Mouse (Mus musculus): ENCODE data around the gene Plin4. TPM values are rescaled to one million over a fixed set of nuclear protein-coding genes. Genes with fewer than 3 reads are reported as not detected.

The Plin4 gene
- polyA plus RNA-seq, 1 experiment = 0.52 TPM

DNA sequence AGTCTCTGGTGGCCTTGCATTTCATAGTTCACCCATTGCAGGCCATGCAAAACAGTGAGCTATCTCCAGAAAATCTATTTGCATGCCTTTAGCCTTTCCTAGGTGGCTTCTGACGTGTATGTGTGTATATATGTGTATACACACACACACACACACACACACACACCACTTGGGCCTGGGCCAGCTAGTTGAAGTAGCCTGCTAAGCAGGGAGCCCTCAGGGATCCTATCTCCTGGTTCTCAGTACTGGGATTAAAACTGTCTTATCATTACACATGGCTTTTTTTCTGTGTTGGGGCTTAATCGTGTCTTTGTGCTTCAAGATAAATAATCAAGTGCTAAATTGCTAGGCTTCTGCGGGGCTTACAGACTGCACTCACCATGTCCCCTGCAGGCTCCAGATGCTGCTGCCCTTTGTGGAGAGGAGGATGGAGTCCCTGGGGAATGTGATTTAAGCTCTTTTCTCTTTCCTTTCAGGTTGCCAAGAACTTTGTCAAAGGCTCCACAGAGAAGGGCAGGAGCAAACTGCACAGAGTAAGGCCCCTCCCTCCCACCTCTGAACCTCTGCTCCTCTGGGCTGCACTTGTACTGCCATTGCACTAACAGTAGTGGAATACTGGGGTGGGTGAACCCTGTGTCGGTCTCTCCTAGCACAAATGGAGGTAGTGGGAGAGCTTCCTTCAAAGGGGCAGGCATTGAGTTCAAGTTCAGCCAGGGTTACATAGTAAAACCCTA, 53.5 kb downstream of the Plin4 start:
- TF ChIP-seq CTCF (IDR thresholded peaks at IDR 0.05; ENCODE audit: control insufficient read depth, insufficient read depth, low read length) (no peak), POLR2A (IDR thresholded peaks at IDR 0.05; ENCODE audit: borderline replicate concordance, control insufficient read depth, low read depth, low read length) (no peak)
- no peak overlapping the region for H3K27ac ChIP-seq (ENCODE audit: control insufficient read depth, insufficient read depth, low read depth, low read length, poor library complexity)
- 65% methylated on average over 4 of the region's 4 CpGs for WGBS

GRCm38 (mm10) chr17:56054938-56055337, 54.7 kb downstream of the Plin4 start:
- TF ChIP-seq CTCF (IDR thresholded peaks at IDR 0.05; ENCODE audit: control insufficient read depth, insufficient read depth, low read length) (no peak), POLR2A (IDR thresholded peaks at IDR 0.05; ENCODE audit: borderline replicate concordance, control insufficient read depth, low read depth, low read length) (no peak)
- no peak overlapping the region for H3K27ac ChIP-seq (ENCODE audit: control insufficient read depth, insufficient read depth, low read depth, low read length, poor library complexity)
- H3K4me3 ChIP-seq (replicated peaks; ENCODE audit: control insufficient read depth, low read depth, low read length) = no peak overlapping the region
- H3K4me1 ChIP-seq (ENCODE audit: control insufficient read depth, insufficient read depth, low read length) = no peaks in the 10 kb centered on the region

More for the DNA sequence above, 53.5 kb downstream of the Plin4 start:
- Histone ChIP-seq H3K4me1 (ENCODE audit: control insufficient read depth, insufficient read depth, low read length) (no peaks in the 10 kb centered on the region), H3K4me3 (replicated peaks; ENCODE audit: control insufficient read depth, low read depth, low read length) (no peak overlapping the region)

- 93% methylated on average over 5 of the region's 5 CpGs for WGBS
- no peaks in the 10 kb centered on the region for H3K4me1 ChIP-seq (ENCODE audit: control insufficient read depth, insufficient read depth, low read length)
- no peak for TF ChIP-seq POLR2A (IDR thresholded peaks at IDR 0.05; ENCODE audit: borderline replicate concordance, control insufficient read depth, low read depth, low read length)
- no peak for TF ChIP-seq CTCF (IDR thresholded peaks at IDR 0.05; ENCODE audit: control insufficient read depth, insufficient read depth, low read length)
- H3K27ac ChIP-seq (ENCODE audit: control insufficient read depth, insufficient read depth, low read depth, low read length, poor library complexity) = no peak overlapping the region
- no peak overlapping the region for H3K4me3 ChIP-seq (replicated peaks; ENCODE audit: control insufficient read depth, low read depth, low read length)
Measured at GRCm38 (mm10) chr17:56051369-56051768, 58.2 kb downstream of the Plin4 start.

Other genes starting within 250 kb of the Plin4 start
- gene Zfp119a, start 230.9 kb downstream of the Plin4 start, polyA plus RNA-seq (2011; ENCODE audit: insufficient read depth, insufficient read length, low replicate concordance, missing spikeins) = not detected in 2 replicates
- gene Zfp959, start 217.7 kb downstream of the Plin4 start, polyA plus RNA-seq (2011; ENCODE audit: insufficient read depth, insufficient read length, low replicate concordance, missing spikeins) = 4.0 and 8.3 TPM in 2 replicates
- gene Zfp119b, start 160.3 kb downstream of the Plin4 start, polyA plus RNA-seq (2011; ENCODE audit: insufficient read depth, insufficient read length, low replicate concordance, missing spikeins) = 1.4 TPM in 1 of 2 replicates, not detected in the other
- gene Ebi3, start 157.2 kb downstream of the Plin4 start, polyA plus RNA-seq (2011; ENCODE audit: insufficient read depth, insufficient read length, low replicate concordance, missing spikeins) = 8.5 and 34.4 TPM in 2 replicates
- 9.3 and 12.3 TPM in 2 replicates for gene Yju2, start 150.7 kb downstream of the Plin4 start, polyA plus RNA-seq (2011; ENCODE audit: insufficient read depth, insufficient read length, low replicate concordance, missing spikeins)
- 1.6 TPM in 1 of 2 replicates, not detected in the other for gene Shd, start 139.3 kb downstream of the Plin4 start, polyA plus RNA-seq (2011; ENCODE audit: insufficient read depth, insufficient read length, low replicate concordance, missing spikeins)
- not detected in 2 replicates for gene Fsd1, start 123.3 kb downstream of the Plin4 start, polyA plus RNA-seq (2011; ENCODE audit: insufficient read depth, insufficient read length, low replicate concordance, missing spikeins)
- 3.9 and 10.6 TPM in 2 replicates for gene Stap2, start 104.2 kb downstream of the Plin4 start, polyA plus RNA-seq (2011; ENCODE audit: insufficient read depth, insufficient read length, low replicate concordance, missing spikeins)
- gene Mpnd, start 104.1 kb downstream of the Plin4 start, polyA plus RNA-seq (2011; ENCODE audit: insufficient read depth, insufficient read length, low replicate concordance, missing spikeins) = 13.1 and 47.7 TPM in 2 replicates
- 39.9 and 55.5 TPM in 2 replicates for gene Sh3gl1, start 73.2 kb downstream of the Plin4 start, polyA plus RNA-seq (2011; ENCODE audit: insufficient read depth, insufficient read length, low replicate concordance, missing spikeins)
- 55.8 and 73.6 TPM in 2 replicates for gene Chaf1a, start 69.4 kb downstream of the Plin4 start, polyA plus RNA-seq (2011; ENCODE audit: insufficient read depth, insufficient read length, low replicate concordance, missing spikeins)
- 17.7 and 41.7 TPM in 2 replicates for gene Ubxn6, start 34.8 kb downstream of the Plin4 start, polyA plus RNA-seq (2011; ENCODE audit: insufficient read depth, insufficient read length, low replicate concordance, missing spikeins)
- 62.0 and 145 TPM in 2 replicates for gene Hdgfl2, start 30.2 kb downstream of the Plin4 start, polyA plus RNA-seq (2011; ENCODE audit: insufficient read depth, insufficient read length, low replicate concordance, missing spikeins)
- gene Plin5, start 7.8 kb upstream of the Plin4 start, polyA plus RNA-seq (2011; ENCODE audit: insufficient read depth, insufficient read length, low replicate concordance, missing spikeins) = not detected in 2 replicates
- gene Lrg1, start 12.2 kb upstream of the Plin4 start, polyA plus RNA-seq (2011; ENCODE audit: insufficient read depth, insufficient read length, low replicate concordance, missing spikeins) = 22.7 and 50.0 TPM in 2 replicates
- gene Sema6b, start 30.5 kb upstream of the Plin4 start, polyA plus RNA-seq (2011; ENCODE audit: insufficient read depth, insufficient read length, low replicate concordance, missing spikeins) = 3.2 and 3.9 TPM in 2 replicates
- 0.63 and 1.7 TPM in 2 replicates for gene Tnfaip8l1, start 52.7 kb upstream of the Plin4 start, polyA plus RNA-seq (2011; ENCODE audit: insufficient read depth, insufficient read length, low replicate concordance, missing spikeins)
- 12.5 and 25.9 TPM in 2 replicates for gene Mydgf, start 74.1 kb upstream of the Plin4 start, polyA plus RNA-seq (2011; ENCODE audit: insufficient read depth, insufficient read length, low replicate concordance, missing spikeins)
- 8.4 and 8.9 TPM in 2 replicates for gene Dpp9, start 109.1 kb upstream of the Plin4 start, polyA plus RNA-seq (2011; ENCODE audit: insufficient read depth, insufficient read length, low replicate concordance, missing spikeins)
- gene Fem1a, start 147.0 kb upstream of the Plin4 start, polyA plus RNA-seq (2011; ENCODE audit: insufficient read depth, insufficient read length, low replicate concordance, missing spikeins) = 6.9 and 10.8 TPM in 2 replicates
- 2.4 and 5.9 TPM in 2 replicates for gene Ticam1, start 167.0 kb upstream of the Plin4 start, polyA plus RNA-seq (2011; ENCODE audit: insufficient read depth, insufficient read length, low replicate concordance, missing spikeins)
- 10.9 and 29.6 TPM in 2 replicates for gene Plin3, start 183.1 kb upstream of the Plin4 start, polyA plus RNA-seq (2011; ENCODE audit: insufficient read depth, insufficient read length, low replicate concordance, missing spikeins)
- gene Arrdc5, start 190.5 kb upstream of the Plin4 start, polyA plus RNA-seq (2011; ENCODE audit: insufficient read depth, insufficient read length, low replicate concordance, missing spikeins) = not detected in 2 replicates
- gene Uhrf1, start 193.5 kb upstream of the Plin4 start, polyA plus RNA-seq (2011; ENCODE audit: insufficient read depth, insufficient read length, low replicate concordance, missing spikeins) = 77.5 and 109 TPM in 2 replicates
- 15.7 and 74.9 TPM in 2 replicates for gene Kdm4b, start 216.3 kb upstream of the Plin4 start, polyA plus RNA-seq (2011; ENCODE audit: insufficient read depth, insufficient read length, low replicate concordance, missing spikeins)

Measured in bone marrow, adult 2 months (tissue).